Mouse (Mus musculus) spleen, adult 12 weeks (tissue): ENCODE measurements around the gene St8sia1.

Experiments
- DNase-seq: peaks from one replicate; pipeline ENCODE4 v3.0.0; 2022; ENCODE audit warnings: low spot score

The St8sia1 gene

GRCm38 (mm10) chr6:142865199-142865598 is 99.1 kb downstream of the St8sia1 start:
- no peak for DNase-seq

GRCm38 (mm10) chr6:142863881-142864280 is 100.4 kb downstream of the St8sia1 start:
- DNase-seq, result no peak

- DNase-seq, result no peak
These were observed 102.0 kb downstream of the St8sia1 start for GRCm38 (mm10) chr6:142862265-142862664.

GRCm38 (mm10) chr6:142860396-142860795 is 103.9 kb downstream of the St8sia1 start:
- DNase-seq, result no peak

GRCm38 (mm10) chr6:142859946-142860345 is 104.3 kb downstream of the St8sia1 start:
- DNase-seq, result no peak

GRCm38 (mm10) chr6:142858937-142859336 is 105.3 kb downstream of the St8sia1 start:
- DNase-seq, result no peak

- DNase-seq, result no peak
These were observed 107.9 kb downstream of the St8sia1 start for GRCm38 (mm10) chr6:142856258-142856874.

- DNase-seq, result no peak
These were observed 108.5 kb downstream of the St8sia1 start for GRCm38 (mm10) chr6:142855761-142856160.

GRCm38 (mm10) chr6:142852419-142853377 is 111.6 kb downstream of the St8sia1 start:
- no peak for DNase-seq

- DNase-seq, result no peak
These were observed 113.8 kb downstream of the St8sia1 start for GRCm38 (mm10) chr6:142850436-142850835.

GRCm38 (mm10) chr6:142849326-142849725 is 114.9 kb downstream of the St8sia1 start:
- DNase-seq, result no peak

- no peak for DNase-seq
These were observed 116.2 kb downstream of the St8sia1 start for GRCm38 (mm10) chr6:142847914-142848674.

- no peak for DNase-seq
These were observed 117.4 kb downstream of the St8sia1 start for GRCm38 (mm10) chr6:142846855-142847254.

- no peak for DNase-seq
These were observed 119.2 kb downstream of the St8sia1 start for GRCm38 (mm10) chr6:142845066-142845465.

- DNase-seq, result no peak
These were observed 120.2 kb downstream of the St8sia1 start for GRCm38 (mm10) chr6:142844061-142844460.

GRCm38 (mm10) chr6:142838501-142838900 is 125.8 kb downstream of the St8sia1 start:
- no peak for DNase-seq

GRCm38 (mm10) chr6:142837326-142837725 is 126.9 kb downstream of the St8sia1 start:
- DNase-seq, result no peak

GRCm38 (mm10) chr6:142835726-142836125 is 128.5 kb downstream of the St8sia1 start:
- DNase-seq, result no peak

- no peak for DNase-seq
These were observed 129.3 kb downstream of the St8sia1 start for GRCm38 (mm10) chr6:142834911-142835310.

- no peak for DNase-seq
These were observed 132.5 kb downstream of the St8sia1 start for GRCm38 (mm10) chr6:142831706-142832105.

GRCm38 (mm10) chr6:142831243-142831642 is 133.0 kb downstream of the St8sia1 start:
- DNase-seq, result peak; percentile 2

- no peak for DNase-seq
These were observed 134.0 kb downstream of the St8sia1 start for GRCm38 (mm10) chr6:142830221-142830620.
